Mouse (Mus musculus) olfactory bulb, adult 2 months (tissue): Measurements from ENCODE around the gene Duxbl1.
"Not testable (repeated sequence)": the region's sequence is repeated elsewhere in the genome, so short reads cannot be mapped to it uniquely, and the experiment has no call there.

ENCODE experiments used
- CTCF ChIP-seq: fragments of 200-500 bp; IDR thresholded peaks from 2 replicates; pipeline ENCODE4 v1.5.1; 2012; ENCODE audit warnings: low read depth, mild to moderate bottlenecking, low read length, moderate library complexity; ENCODE audit not compliant: insufficient read depth
- POLR2A ChIP-seq: fragments of 200-500 bp; IDR thresholded peaks from 2 replicates; pipeline ENCODE4 v1.6.1; 2012; ENCODE audit warnings: mild to moderate bottlenecking, low read depth, low read length, moderate library complexity; ENCODE audit not compliant: insufficient read depth

DNA sequence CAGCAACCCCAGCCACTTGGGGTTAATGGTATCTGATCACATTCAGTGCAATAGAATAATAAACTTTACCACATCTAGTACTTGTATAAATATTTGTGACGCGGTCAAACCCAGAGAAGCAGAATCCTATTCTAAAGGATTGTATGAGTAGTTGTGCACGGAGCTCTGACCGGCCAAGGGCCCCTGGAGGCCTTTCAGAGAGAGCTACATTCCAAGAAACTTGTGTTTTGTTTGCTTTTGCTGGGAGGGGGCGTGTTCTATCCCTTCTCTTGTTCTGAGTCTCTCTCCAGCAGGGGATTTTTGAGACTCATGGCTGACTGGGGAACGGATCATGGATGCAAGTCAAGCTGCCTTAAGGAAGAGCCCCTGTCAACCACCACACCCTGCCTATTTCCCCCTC lies 57.1 kb downstream of the Duxbl1 start:
- TF ChIP-seq POLR2A, CTCF: not testable (repeated sequence)
